Mouse (Mus musculus) midbrain, embryonic 14.5 days (tissue): ENCODE data around the gene Phldb2. TPM values are rescaled to one million over a fixed set of nuclear protein-coding genes. Genes with fewer than 3 reads are reported as not detected.
A peak's percentile ranks its signal among the peaks of the same experiment; 100 is the strongest.

Source experiments
- ATAC-seq: fragments of 200-750 bp; cut with Nextera tagmentation; 2 replicates; pipeline ENCODE4 v1.8.0; 2017; ENCODE audit warnings: moderate number of reproducible peaks, moderate library complexity; ENCODE audit not compliant: low FRiP score, low TSS enrichment
- DNase-seq: peaks from one replicate; pipeline ENCODE4 v3.0.0-alpha.2; 2015
- H3K27ac ChIP-seq: fragments of 300-500 bp; sonication (generic); replicated peaks from 2 replicates; pipeline ENCODE4 v1.5.1; 2014; ENCODE audit warnings: mild to moderate bottlenecking, low read depth, low read length, moderate library complexity
- H3K27me3 ChIP-seq: fragments of 300-500 bp; sonication (generic); 2 replicates; pipeline ENCODE4 v1.6.1; 2014; ENCODE audit warnings: low read length, control low read depth, mixed read lengths; ENCODE audit not compliant: control insufficient read depth, insufficient read depth
- H3K36me3 ChIP-seq: fragments of 300-500 bp; sonication (generic); 2 replicates; pipeline ENCODE4 v1.6.1; 2014; ENCODE audit warnings: low read length, control low read depth; ENCODE audit not compliant: control insufficient read depth, insufficient read depth
- H3K4me1 ChIP-seq: fragments of 300-500 bp; sonication (generic); 2 replicates; pipeline ENCODE4 v1.6.1; 2014; ENCODE audit warnings: mild to moderate bottlenecking, antibody characterized with exemption, low read length, control low read depth; ENCODE audit not compliant: control insufficient read depth, insufficient read depth
- H3K4me2 ChIP-seq: fragments of 300-500 bp; sonication (generic); 2 replicates; pipeline ENCODE4 v1.6.1; 2014; ENCODE audit warnings: mild to moderate bottlenecking, low read length, moderate library complexity
- H3K4me3 ChIP-seq: fragments of 300-500 bp; sonication (generic); replicated peaks from 2 replicates; pipeline ENCODE4 v1.5.1; 2014; ENCODE audit warnings: low read depth, low read length
- H3K9ac ChIP-seq: fragments of 300-500 bp; sonication (generic); replicated peaks from 2 replicates; pipeline ENCODE4 v1.6.1; 2014; ENCODE audit warnings: mild to moderate bottlenecking, low read length, moderate library complexity
- H3K9me3 ChIP-seq: fragments of 300-500 bp; sonication (generic); 2 replicates; pipeline ENCODE4 v1.6.1; 2016; ENCODE audit warnings: low read length, control low read depth, mixed read lengths; ENCODE audit not compliant: control insufficient read depth
- WGBS: fragments of 180-500 bp; shearing (Covaris S2); extraction: QIAGEN DNeasy Blood & Tissue Kit; methylation state at CpG from one replicate; pipeline ENCODE4 v1.1.7; 2014; 5-methylcytosine and 5-hydroxymethylcytosine counted together
- polyA plus RNA-seq: library from polyadenylated mRNA; unstranded; fragments of >200 nt; fragmentation: Nextera tagmentation; extraction: Ambion mirVana; gene quantifications from 2 replicates; pipeline ENCODE4 v1.2.1, GENCODE M21; 2014

The Phldb2 gene
- polyA plus RNA-seq, 1 experiment from 2014 or later, result 6.4 TPM

GRCm38 (mm10) chr16:45843351-45843891 lies 110.0 kb downstream of the Phldb2 start:
- peak; percentile 62 for DNase-seq
- under 1% methylated on average over 16 of the region's 16 CpGs for WGBS
- Histone ChIP-seq H3K9ac (peak overlapping the region; percentile 66), H3K36me3 (no peaks in the 10 kb centered on the region), H3K27ac (no peak overlapping the region), H3K4me2 (peak overlapping the region; percentile 98), H3K9me3 (no peaks in the 10 kb centered on the region), H3K4me3 (peak overlapping the region; percentile 62), H3K4me1 (peaks cover 4% of the 10 kb centered on the region; the same call in 1 of the 2 replicates), H3K27me3 (no peaks in the 10 kb centered on the region)
- no peak for ATAC-seq

GRCm38 (mm10) chr16:45842440-45842839 lies 111.0 kb downstream of the Phldb2 start:
- H3K9me3 ChIP-seq, result no peaks in the 10 kb centered on the region
- no peak overlapping the region for H3K9ac ChIP-seq
- 50% methylated on average over 4 of the region's 4 CpGs for WGBS
- H3K36me3 ChIP-seq, result no peaks in the 10 kb centered on the region
- no peak for ATAC-seq
- no peak overlapping the region; the same call in 1 of the 2 replicates for H3K4me3 ChIP-seq
- no peaks in the 10 kb centered on the region for H3K27me3 ChIP-seq
- H3K4me1 ChIP-seq, result peaks cover 4% of the 10 kb centered on the region; the same call in 1 of the 2 replicates
- H3K4me2 ChIP-seq, result peak overlapping the region; percentile 98
- no peak overlapping the region for H3K27ac ChIP-seq
- no peak for DNase-seq

GRCm38 (mm10) chr16:45841806-45842205 lies 111.6 kb downstream of the Phldb2 start:
- H3K4me2 ChIP-seq, result no peak overlapping the region
- no peaks in the 10 kb centered on the region for H3K36me3 ChIP-seq
- H3K9me3 ChIP-seq, result no peaks in the 10 kb centered on the region
- 90% methylated on average over 3 of the region's 3 CpGs for WGBS
- DNase-seq (no peak), ATAC-seq (no peak)
- peaks cover 4% of the 10 kb centered on the region; the same call in 1 of the 2 replicates for H3K4me1 ChIP-seq
- H3K4me3 ChIP-seq, result no peak overlapping the region
- no peak overlapping the region for H3K9ac ChIP-seq
- no peak overlapping the region for H3K27ac ChIP-seq
- no peaks in the 10 kb centered on the region for H3K27me3 ChIP-seq

GRCm38 (mm10) chr16:45841016-45841415 lies 112.4 kb downstream of the Phldb2 start:
- Histone ChIP-seq H3K4me2 (no peak overlapping the region), H3K27me3 (no peaks in the 10 kb centered on the region), H3K27ac (no peak overlapping the region), H3K36me3 (no peaks in the 10 kb centered on the region), H3K9ac (no peak overlapping the region), H3K4me3 (no peak overlapping the region), H3K9me3 (no peaks in the 10 kb centered on the region), H3K4me1 (peaks cover 4% of the 10 kb centered on the region; the same call in 1 of the 2 replicates)
- ATAC-seq (no peak), DNase-seq (no peak)
- WGBS, result 76% methylated on average over 3 of the region's 3 CpGs

- H3K9ac ChIP-seq, result no peak overlapping the region
- H3K27ac ChIP-seq, result no peak overlapping the region
- H3K27me3 ChIP-seq, result no peaks in the 10 kb centered on the region
- no peak overlapping the region for H3K4me3 ChIP-seq
- no peaks in the 10 kb centered on the region for H3K36me3 ChIP-seq
- 74% methylated on average over 5 of the region's 5 CpGs for WGBS
- DNase-seq, result no peak
- no peak for ATAC-seq
- H3K4me1 ChIP-seq, result no peaks in the 10 kb centered on the region; the same call in 1 of the 2 replicates
- no peaks in the 10 kb centered on the region for H3K9me3 ChIP-seq
- no peak overlapping the region for H3K4me2 ChIP-seq
Observed at GRCm38 (mm10) chr16:45837541-45838342, 115.7 kb downstream of the Phldb2 start.

GRCm38 (mm10) chr16:45832747-45833108 lies 120.7 kb downstream of the Phldb2 start:
- no peak for ATAC-seq
- Histone ChIP-seq H3K4me3 (no peak overlapping the region), H3K9me3 (no peaks in the 10 kb centered on the region), H3K36me3 (no peaks in the 10 kb centered on the region), H3K4me1 (no peaks in the 10 kb centered on the region), H3K9ac (no peak overlapping the region), H3K27ac (no peak overlapping the region), H3K4me2 (no peak overlapping the region), H3K27me3 (no peaks in the 10 kb centered on the region)
- no peak for DNase-seq
- WGBS, result 87% methylated on average over 6 of the region's 6 CpGs

- H3K27ac ChIP-seq, result no peak overlapping the region
- no peak overlapping the region for H3K4me2 ChIP-seq
- no peaks in the 10 kb centered on the region for H3K36me3 ChIP-seq
- no peaks in the 10 kb centered on the region for H3K4me1 ChIP-seq
- no peak for ATAC-seq
- H3K27me3 ChIP-seq, result no peaks in the 10 kb centered on the region
- no peak overlapping the region for H3K4me3 ChIP-seq
- H3K9me3 ChIP-seq, result no peaks in the 10 kb centered on the region
- no peak overlapping the region for H3K9ac ChIP-seq
- WGBS, result 84% methylated on average over 8 of the region's 8 CpGs
- DNase-seq, result no peak
Observed at GRCm38 (mm10) chr16:45832061-45832746, 121.2 kb downstream of the Phldb2 start.

GRCm38 (mm10) chr16:45831094-45831872 lies 122.1 kb downstream of the Phldb2 start:
- Histone ChIP-seq H3K9me3 (no peaks in the 10 kb centered on the region), H3K4me2 (no peak overlapping the region), H3K4me3 (no peak overlapping the region), H3K36me3 (no peaks in the 10 kb centered on the region), H3K4me1 (no peaks in the 10 kb centered on the region), H3K9ac (no peak overlapping the region), H3K27ac (no peak overlapping the region), H3K27me3 (no peaks in the 10 kb centered on the region)
- ATAC-seq, result no peak
- WGBS, result 47% methylated on average over 4 of the region's 4 CpGs
- no peak for DNase-seq
